Mouse (Mus musculus) adrenal gland (tissue): ENCODE measurements around the gene Ncoa3.
"Not testable (repeated sequence)": the region's sequence is repeated elsewhere in the genome, so short reads cannot be mapped to it uniquely, and the experiment has no call there.

Experiments
- intact Hi-C: fragments of 180-260 bp; cut with DNase I; formaldehyde crosslinking; loops from one replicate; pipeline ENCODE4 v1.15.1; 2025
- long read RNA-seq, 2 experiments: library from polyadenylated mRNA; unstranded; transcript quantifications; one replicate each; pipeline ENCODE4 v2.0.0; 2020; ENCODE audit warnings: borderline replicate concordance in 1 of 2; ENCODE audit not compliant: insufficient replicate concordance in 1 of 2

Ncoa3 gene
- long read RNA-seq, experiment 1, full-length matches to known transcripts = 1 of 20 reads
- long read RNA-seq, experiment 1, partial matches to known transcripts = 6 of 20 reads
- long read RNA-seq, experiment 1, other reads (novel, unspliced or antisense) = 13 of 20 reads
- long read RNA-seq, experiment 2, partial matches to known transcripts = 3 of 8 reads
- long read RNA-seq, experiment 2, other reads (novel, unspliced or antisense) = 5 of 8 reads

- intact Hi-C loops = loop anchor here (5.0 kb wide), 1 partner anchor 65 kb away; no protein-coding TSS in a partner anchor
Observed at GRCm38 (mm10) chr2:165992270-165993172, at the start of gene Ncoa3. TSS of gene Ncoa3 (plus strand) at chr2:165992636.

- intact Hi-C loops = no loop called here
Observed at GRCm38 (mm10) chr2:165943113-165943512, 49.3 kb upstream of the Ncoa3 start.

DNA sequence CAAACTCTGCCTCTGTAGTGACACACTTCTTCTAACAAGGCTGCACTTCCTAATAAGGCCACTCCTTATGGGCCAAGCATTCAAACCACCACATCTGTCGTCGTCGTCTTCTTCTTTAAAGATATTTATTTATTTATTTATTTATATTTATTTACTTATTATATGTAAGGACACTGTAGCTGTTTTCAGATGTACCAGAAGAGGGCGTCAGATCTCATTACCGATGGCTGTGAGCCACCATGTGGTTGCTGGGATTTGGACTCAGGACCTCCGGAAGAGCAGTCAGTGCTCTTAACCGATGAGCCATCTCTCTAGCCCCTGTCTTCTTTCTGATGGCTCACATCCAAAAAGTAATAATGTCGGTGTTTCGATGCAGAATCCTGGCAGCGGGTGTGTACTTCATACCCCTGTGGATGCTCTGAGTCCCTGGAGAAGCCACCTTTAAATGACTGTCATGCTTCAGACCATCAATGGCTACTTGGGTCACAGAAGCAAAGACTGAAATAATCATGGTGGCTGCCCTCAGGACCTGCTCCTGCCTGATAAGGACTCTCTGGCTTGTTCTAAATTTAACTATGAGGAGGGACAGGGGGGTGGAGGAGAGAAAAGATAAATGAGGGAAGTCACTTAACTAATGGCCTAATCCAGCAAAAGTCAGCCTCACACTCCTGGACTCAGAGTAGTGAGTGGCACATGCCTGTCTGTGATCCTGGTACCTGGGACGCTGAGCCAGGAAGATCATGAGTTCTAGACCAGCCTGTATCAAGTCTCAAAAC is 47.7 kb upstream of the Ncoa3 start:
- intact Hi-C loops = no loop called here

DNA sequence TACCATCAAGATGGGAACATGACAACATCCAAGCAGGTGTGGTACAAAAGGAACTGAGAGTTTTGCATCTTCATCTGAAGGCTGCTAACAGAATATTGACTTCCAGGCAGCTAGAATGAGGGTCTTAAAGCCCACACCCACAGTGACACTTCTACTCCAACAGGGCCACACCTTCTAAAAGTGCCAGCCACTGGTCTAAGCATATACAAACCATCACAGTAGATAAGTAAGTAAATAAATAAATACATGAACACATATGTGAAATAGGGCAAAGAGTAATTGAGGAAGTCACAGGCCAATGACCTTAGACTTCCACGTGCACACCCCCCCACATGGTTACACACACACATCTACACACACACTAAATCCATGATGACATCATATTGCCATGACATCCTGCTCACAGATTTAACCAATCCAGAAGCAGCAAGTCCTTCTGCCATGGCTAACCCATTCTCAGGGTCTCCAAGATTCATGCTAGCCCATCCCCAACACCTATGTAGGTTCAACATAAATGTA is 46.3 kb upstream of the Ncoa3 start:
- intact Hi-C loops = no loop called here

GRCm38 (mm10) chr2:165948007-165948406 is 44.4 kb upstream of the Ncoa3 start:
- intact Hi-C loops = no loop called here

GRCm38 (mm10) chr2:165948785-165949184 is 43.7 kb upstream of the Ncoa3 start:
- intact Hi-C loops = not testable (repeated sequence)

- intact Hi-C loops = no loop called here
Observed at GRCm38 (mm10) chr2:165949719-165950118, 42.7 kb upstream of the Ncoa3 start.

GRCm38 (mm10) chr2:165951432-165952068 is 40.9 kb upstream of the Ncoa3 start:
- intact Hi-C loops = no loop called here

- intact Hi-C loops = no loop called here
Observed at GRCm38 (mm10) chr2:165954872-165955271, 37.6 kb upstream of the Ncoa3 start.

DNA sequence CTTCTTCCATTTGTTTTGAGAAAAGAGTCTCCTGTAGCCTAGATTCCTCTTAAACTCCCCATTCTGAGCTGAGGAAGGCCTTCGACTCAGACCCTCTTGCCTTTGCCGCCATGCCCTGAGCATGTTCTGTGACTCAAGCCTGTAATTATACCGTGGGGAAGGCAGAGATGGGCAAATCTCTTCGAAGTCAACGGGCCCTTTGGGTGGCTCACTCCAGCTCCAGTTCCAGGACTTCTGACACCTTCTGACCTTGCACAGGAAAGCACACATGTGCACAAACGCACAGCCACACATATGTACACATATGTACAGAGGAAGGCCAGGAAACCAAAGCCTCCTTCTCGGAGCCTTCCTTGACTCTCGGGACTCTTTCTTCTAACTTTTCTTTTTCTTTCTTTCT is 37.0 kb upstream of the Ncoa3 start:
- intact Hi-C loops = no loop called here

- intact Hi-C loops = no loop called here
Observed at GRCm38 (mm10) chr2:165956096-165956740, 36.2 kb upstream of the Ncoa3 start.

GRCm38 (mm10) chr2:165957257-165957828 is 35.1 kb upstream of the Ncoa3 start:
- intact Hi-C loops = no loop called here

DNA sequence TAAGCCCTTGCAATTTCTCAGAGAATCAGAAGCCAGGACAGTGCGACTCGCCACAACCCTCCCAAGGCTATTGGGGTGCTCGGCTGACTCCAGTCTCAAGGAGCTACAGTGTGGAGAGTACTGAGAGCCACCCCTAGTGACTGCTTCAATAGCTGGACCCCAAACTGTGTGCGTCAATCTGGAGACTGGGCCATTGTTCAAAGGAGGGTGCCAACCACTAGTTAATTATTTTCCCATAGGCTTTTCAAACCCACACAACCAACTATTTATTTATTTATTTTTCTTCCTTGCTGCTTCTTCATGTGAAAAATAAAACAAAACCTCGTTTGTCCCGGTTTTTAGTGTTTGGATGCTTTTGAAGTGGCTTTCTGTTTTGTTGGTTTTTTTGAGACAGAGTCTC is 33.9 kb upstream of the Ncoa3 start:
- intact Hi-C loops = no loop called here

DNA sequence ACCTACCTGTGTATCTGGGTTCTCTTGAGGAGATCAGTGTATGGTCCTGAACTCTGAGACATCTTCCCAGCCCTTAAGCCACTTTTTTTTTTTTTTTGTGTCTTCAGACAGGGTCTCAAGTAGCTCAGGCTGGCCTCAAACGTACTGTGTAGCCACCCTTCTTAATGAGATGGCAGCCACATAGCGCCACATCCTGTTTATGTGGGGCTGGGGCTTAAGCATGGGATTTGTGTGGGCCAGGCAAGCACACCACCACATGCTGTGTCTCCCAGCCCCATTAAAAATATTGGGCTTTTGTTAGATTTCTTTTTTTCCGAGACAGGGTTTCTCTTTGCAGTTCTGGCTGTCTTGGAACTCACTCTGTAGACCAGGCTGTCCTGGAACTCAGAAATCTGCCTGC is 31.7 kb upstream of the Ncoa3 start:
- intact Hi-C loops = no loop called here

GRCm38 (mm10) chr2:165962824-165963223 is 29.6 kb upstream of the Ncoa3 start:
- intact Hi-C loops = no loop called here

- intact Hi-C loops = no loop called here
Observed at GRCm38 (mm10) chr2:165964121-165964520, 28.3 kb upstream of the Ncoa3 start.

GRCm38 (mm10) chr2:165967076-165967475 is 25.4 kb upstream of the Ncoa3 start:
- intact Hi-C loops = no loop called here

DNA sequence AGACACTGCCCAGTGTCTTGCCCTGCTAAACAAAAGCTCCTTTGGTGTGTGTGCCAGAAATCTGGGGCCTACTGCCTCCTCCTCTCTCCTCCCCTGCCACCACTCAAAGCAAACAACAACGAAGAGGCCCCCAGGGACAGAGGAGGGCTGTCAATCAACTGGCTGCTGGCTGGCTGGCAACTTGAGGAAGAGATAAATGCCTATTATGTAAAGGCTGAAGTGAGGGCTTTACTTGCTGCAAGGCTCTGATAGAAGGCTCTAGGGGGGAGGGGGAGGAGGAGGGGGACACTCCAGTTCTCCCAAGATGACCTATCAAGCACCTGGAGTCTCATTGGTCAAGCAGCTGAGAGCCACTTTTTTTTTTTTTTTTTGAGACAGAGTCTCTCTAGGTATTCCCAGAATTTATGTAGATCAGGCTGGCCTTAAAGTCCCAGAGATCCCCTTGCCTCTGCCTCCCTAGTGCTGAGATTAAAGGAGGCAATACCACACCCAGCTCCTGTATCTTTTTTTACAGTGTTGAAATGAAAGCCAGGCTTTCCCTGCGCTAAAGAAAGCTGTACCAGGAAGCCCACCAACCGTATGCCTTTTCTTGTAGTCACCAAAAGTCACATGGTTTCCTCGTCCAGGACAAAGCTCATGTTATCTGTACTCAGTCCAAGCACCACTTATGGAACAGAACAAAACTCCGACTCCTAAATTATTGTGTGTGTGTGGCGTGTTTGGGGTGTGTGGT is 24.4 kb upstream of the Ncoa3 start:
- intact Hi-C loops = no loop called here

DNA sequence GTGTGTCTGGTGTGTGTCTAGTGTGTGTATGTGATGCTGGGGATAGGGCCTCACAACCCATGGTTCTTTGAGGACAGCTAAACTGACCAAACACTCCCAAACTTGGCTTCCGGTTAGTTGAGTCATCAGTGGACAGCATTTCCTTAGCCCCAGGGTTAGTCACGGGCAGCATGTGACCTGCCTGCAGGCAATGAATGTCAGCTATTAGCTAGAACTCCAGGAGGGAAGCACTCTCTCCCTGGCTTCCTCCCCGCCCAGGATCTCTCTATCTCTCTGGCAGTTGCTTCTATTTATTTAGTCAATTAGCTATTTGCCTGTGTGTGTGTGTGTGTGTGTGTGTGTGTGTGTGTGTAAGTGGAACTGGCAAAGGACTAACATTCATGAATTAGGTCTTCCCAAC is 23.6 kb upstream of the Ncoa3 start:
- intact Hi-C loops = no loop called here

DNA sequence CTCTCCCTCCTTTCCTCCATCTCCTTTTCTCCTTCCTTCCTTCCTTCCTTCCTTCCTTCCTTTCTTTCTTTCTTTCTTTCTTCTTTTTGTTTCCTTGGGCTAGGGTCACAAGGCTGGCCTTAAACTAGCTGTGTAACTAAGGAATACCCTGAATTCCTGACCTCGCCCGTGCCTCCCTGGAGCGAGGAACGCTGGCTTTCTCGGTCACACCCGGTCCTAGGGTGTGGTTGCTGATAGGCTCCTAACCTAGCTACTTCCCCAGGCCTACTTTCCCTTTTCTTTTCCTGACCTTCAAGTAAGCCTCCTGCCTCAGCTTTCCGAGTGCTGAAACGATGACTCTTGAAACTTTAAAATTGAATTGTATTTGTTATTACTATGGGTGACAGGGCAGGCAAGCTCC is 23.0 kb upstream of the Ncoa3 start:
- intact Hi-C loops = no loop called here
